Mouse (Mus musculus) spleen, adult 2 months (tissue): ENCODE results near the gene Rad9a.

Experiments used
- CTCF ChIP-seq: fragments of 200-500 bp; IDR thresholded peaks from 2 replicates; pipeline ENCODE4 v1.5.1; 2011; ENCODE audit warnings: mild to moderate bottlenecking, inconsistent platforms; ENCODE audit not compliant: insufficient read depth, insufficient read length, insufficient replicate concordance; ENCODE audit errors: extremely low read depth
- POLR2A ChIP-seq: fragments of 200-500 bp; IDR thresholded peaks from 2 replicates; pipeline ENCODE4 v1.6.1; 2011; ENCODE audit warnings: low read depth, low read length, inconsistent platforms

- TF ChIP-seq CTCF (no peak), POLR2A (no peak)
Measured at GRCm38 (mm10) chr19:4172925-4173324, 28.5 kb downstream of the Rad9a start.
